Mouse (Mus musculus) neural tube, embryonic 13.5 days (tissue): ENCODE data around the gene Cd38. TPM values are rescaled to one million over a fixed set of nuclear protein-coding genes. Genes with fewer than 3 reads are reported as not detected.
A peak's percentile ranks its signal among the peaks of the same experiment; 100 is the strongest.
"Not testable (repeated sequence)": the region's sequence is repeated elsewhere in the genome, so short reads cannot be mapped to it uniquely, and the experiment has no call there.

ENCODE experiments used
- ATAC-seq: fragments of 200-750 bp; cut with Nextera tagmentation; 2 replicates; pipeline ENCODE4 v1.8.0; 2017; ENCODE audit warnings: low read depth, mild to moderate bottlenecking, moderate TSS enrichment, moderate library complexity
- H3K27ac ChIP-seq: fragments of 300-500 bp; sonication (generic); replicated peaks from 2 replicates; pipeline ENCODE4 v1.5.1; 2015; ENCODE audit warnings: moderate library complexity, mild to moderate bottlenecking, inconsistent platforms
- H3K27me3 ChIP-seq: fragments of 300-500 bp; sonication (generic); 2 replicates; pipeline ENCODE4 v1.6.1; 2015; ENCODE audit warnings: mild to moderate bottlenecking, inconsistent platforms
- H3K36me3 ChIP-seq: fragments of 300-500 bp; sonication (generic); 2 replicates; pipeline ENCODE4 v1.6.1; 2015; ENCODE audit warnings: mild to moderate bottlenecking, inconsistent platforms
- H3K4me1 ChIP-seq: fragments of 300-500 bp; sonication (generic); replicated peaks from 2 replicates; pipeline ENCODE4 v1.6.1; 2015; ENCODE audit warnings: inconsistent platforms
- H3K4me2 ChIP-seq: fragments of 300-500 bp; sonication (generic); 2 replicates; pipeline ENCODE4 v1.6.1; 2015; ENCODE audit warnings: inconsistent platforms, mild to moderate bottlenecking, moderate library complexity
- H3K4me3 ChIP-seq: fragments of 300-500 bp; sonication (generic); 2 replicates; pipeline ENCODE4 v1.5.1; 2015; ENCODE audit warnings: mild to moderate bottlenecking, inconsistent platforms
- H3K9ac ChIP-seq: fragments of 300-500 bp; sonication (generic); 2 replicates; pipeline ENCODE4 v1.6.1; 2015; ENCODE audit warnings: moderate library complexity, mild to moderate bottlenecking, inconsistent platforms
- H3K9me3 ChIP-seq: fragments of 300-500 bp; sonication (generic); 2 replicates; pipeline ENCODE4 v1.6.1; 2016; ENCODE audit warnings: inconsistent platforms
- WGBS: fragments of 180-500 bp; shearing (Covaris S2); methylation state at CpG from one replicate; pipeline ENCODE4 v1.1.7; 2015; 5-methylcytosine and 5-hydroxymethylcytosine counted together
- polyA plus RNA-seq: library from polyadenylated mRNA; unstranded; fragments of >200 nt; fragmentation: Nextera tagmentation; extraction: Ambion mirVana; gene quantifications from 2 replicates; pipeline ENCODE4 v1.2.1, GENCODE M21; 2015

Cd38 gene
- polyA plus RNA-seq, 1 experiment from 2014 or later: 4.8 TPM

- Histone ChIP-seq H3K4me1 (no peaks in the 10 kb centered on the region), H3K9ac (no peak overlapping the region), H3K4me2 (no peak overlapping the region), H3K27me3 (no peaks in the 10 kb centered on the region), H3K4me3 (no peak overlapping the region), H3K27ac (no peak overlapping the region), H3K9me3 (no peaks in the 10 kb centered on the region), H3K36me3 (no peaks in the 10 kb centered on the region)
- no peak for ATAC-seq
- 95% methylated on average over 6 of the region's 6 CpGs for WGBS
Observed at GRCm38 (mm10) chr5:43910006-43910405, 41.7 kb downstream of the Cd38 start.

GRCm38 (mm10) chr5:43912844-43913243, 44.5 kb downstream of the Cd38 start, which contains the start of gene Gm7879:
Gene Gm7879, plus strand, starts transcription at chr5:43913144.
- not testable (repeated sequence) for H3K27ac ChIP-seq, H3K9ac ChIP-seq, H3K4me3 ChIP-seq, H3K36me3 ChIP-seq, H3K4me2 ChIP-seq, H3K4me1 ChIP-seq, ATAC-seq, H3K27me3 ChIP-seq, H3K9me3 ChIP-seq
- 92% methylated on average over 4 of the region's 4 CpGs for WGBS

- no peak for ATAC-seq
- Histone ChIP-seq H3K9me3 (no peaks in the 10 kb centered on the region), H3K27me3 (no peaks in the 10 kb centered on the region), H3K4me2 (no peak overlapping the region), H3K36me3 (no peaks in the 10 kb centered on the region), H3K4me1 (no peaks in the 10 kb centered on the region), H3K9ac (no peak overlapping the region), H3K4me3 (no peak overlapping the region), H3K27ac (no peak overlapping the region)
- 96% methylated on average over 4 of the region's 4 CpGs for WGBS
Observed at GRCm38 (mm10) chr5:43915261-43915886, 47.0 kb downstream of the Cd38 start.

- Histone ChIP-seq H3K4me3 (no peak overlapping the region), H3K4me2 (no peak overlapping the region), H3K4me1 (no peaks in the 10 kb centered on the region), H3K27ac (no peak overlapping the region), H3K27me3 (no peaks in the 10 kb centered on the region), H3K9ac (no peak overlapping the region), H3K36me3 (no peaks in the 10 kb centered on the region), H3K9me3 (no peaks in the 10 kb centered on the region)
- ATAC-seq: no peak
- WGBS: 93% methylated on average over 11 of the region's 11 CpGs
Observed at GRCm38 (mm10) chr5:43921877-43922276, 53.5 kb downstream of the Cd38 start.

GRCm38 (mm10) chr5:43923933-43924332, 55.6 kb downstream of the Cd38 start:
- Histone ChIP-seq H3K4me2 (no peak overlapping the region), H3K9me3 (no peaks in the 10 kb centered on the region), H3K36me3 (no peaks in the 10 kb centered on the region), H3K4me3 (no peak overlapping the region), H3K27me3 (no peaks in the 10 kb centered on the region), H3K9ac (no peak overlapping the region), H3K27ac (no peak overlapping the region), H3K4me1 (no peaks in the 10 kb centered on the region)
- no peak for ATAC-seq
- 36% methylated on average over 4 of the region's 4 CpGs for WGBS

- ATAC-seq: no peak
- H3K36me3 ChIP-seq: no peaks in the 10 kb centered on the region
- no peak overlapping the region for H3K27ac ChIP-seq
- no peak overlapping the region for H3K4me3 ChIP-seq
- no peaks in the 10 kb centered on the region for H3K27me3 ChIP-seq
- H3K9ac ChIP-seq: no peak overlapping the region
- H3K9me3 ChIP-seq: no peaks in the 10 kb centered on the region
- no peak overlapping the region for H3K4me2 ChIP-seq
- H3K4me1 ChIP-seq: no peaks in the 10 kb centered on the region
Observed at GRCm38 (mm10) chr5:43927729-43928128, 59.4 kb downstream of the Cd38 start.

- Histone ChIP-seq H3K4me2 (no peak overlapping the region), H3K4me3 (no peak overlapping the region), H3K27me3 (no peaks in the 10 kb centered on the region), H3K36me3 (no peaks in the 10 kb centered on the region), H3K9ac (no peak overlapping the region), H3K9me3 (no peaks in the 10 kb centered on the region), H3K27ac (no peak overlapping the region), H3K4me1 (no peaks in the 10 kb centered on the region)
- no peak for ATAC-seq
- WGBS: 52% methylated on average over 2 of the region's 2 CpGs
Observed at GRCm38 (mm10) chr5:43933269-43933668, 64.9 kb downstream of the Cd38 start.

GRCm38 (mm10) chr5:43947330-43947977, 79.1 kb downstream of the Cd38 start:
- H3K27ac ChIP-seq: no peak overlapping the region
- H3K36me3 ChIP-seq: no peaks in the 10 kb centered on the region
- peak overlapping the region; percentile 70 for H3K4me2 ChIP-seq
- peaks cover 19% of the 10 kb centered on the region for H3K4me1 ChIP-seq
- H3K9ac ChIP-seq: peak overlapping the region; percentile 22; the same call in 1 of the 2 replicates
- no peaks in the 10 kb centered on the region for H3K9me3 ChIP-seq
- 37% methylated on average over 9 of the region's 9 CpGs for WGBS
- H3K27me3 ChIP-seq: peaks cover 3% of the 10 kb centered on the region; the same call in 1 of the 2 replicates
- ATAC-seq: no peak; the same call in 1 of the 2 replicates
- peak overlapping the region; percentile 35 for H3K4me3 ChIP-seq

DNA sequence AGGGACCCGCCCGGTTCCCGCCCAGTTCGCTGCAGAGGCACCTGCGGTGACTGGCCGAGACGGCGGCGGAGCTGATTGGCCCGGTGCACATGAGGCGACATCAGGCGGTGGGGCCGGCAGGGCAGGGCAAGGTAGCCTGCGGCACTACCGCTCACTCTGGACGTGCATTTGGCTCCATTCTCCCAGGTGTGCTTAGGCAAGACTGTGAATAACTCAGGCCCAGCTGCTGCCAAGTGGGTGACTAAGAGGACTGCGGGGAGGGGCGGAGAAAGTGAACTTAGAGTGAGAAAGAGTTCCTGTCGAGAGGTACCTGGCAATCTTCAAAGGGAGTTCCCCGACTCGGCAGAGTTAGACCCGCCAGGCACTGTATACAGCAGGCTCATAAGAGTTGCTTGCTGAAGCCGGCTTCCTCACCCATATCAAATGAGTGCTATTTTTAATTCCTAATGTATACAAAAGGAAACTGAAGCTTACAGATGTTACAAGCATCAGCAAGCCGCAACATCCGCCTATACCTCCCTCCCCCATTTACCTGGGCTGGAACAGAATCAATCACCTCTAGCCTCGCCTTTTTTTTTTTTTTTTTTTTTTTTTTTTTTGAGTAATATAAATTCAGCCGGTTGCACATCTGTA, 79.9 kb downstream of the Cd38 start:
- Histone ChIP-seq H3K9ac (peak overlapping the region; percentile 22; the same call in 1 of the 2 replicates), H3K9me3 (no peaks in the 10 kb centered on the region), H3K4me2 (peak overlapping the region; percentile 70), H3K27ac (no peak overlapping the region), H3K36me3 (no peaks in the 10 kb centered on the region), H3K27me3 (peaks cover 3% of the 10 kb centered on the region; the same call in 1 of the 2 replicates), H3K4me3 (peak overlapping the region; percentile 35), H3K4me1 (peaks cover 19% of the 10 kb centered on the region)
- 3% methylated on average over 27 of the region's 27 CpGs for WGBS
- ATAC-seq: peak; percentile 85

- H3K36me3 ChIP-seq: no peaks in the 10 kb centered on the region
- no peak overlapping the region; the same call in 1 of the 2 replicates for H3K9ac ChIP-seq
- 0 out of 2 replicates have a peak overlapping the region, but pooled peaks have one; percentile 23 for H3K27ac ChIP-seq
- WGBS: 8% methylated on average over 8 of the region's 8 CpGs
- peaks cover 19% of the 10 kb centered on the region for H3K4me1 ChIP-seq
- H3K9me3 ChIP-seq: no peaks in the 10 kb centered on the region
- peaks cover 3% of the 10 kb centered on the region; the same call in 1 of the 2 replicates for H3K27me3 ChIP-seq
- peak overlapping the region; percentile 70 for H3K4me2 ChIP-seq
- peak; percentile 71 for ATAC-seq
- H3K4me3 ChIP-seq: peak overlapping the region; percentile 35; the same call in 1 of the 2 replicates
Observed at GRCm38 (mm10) chr5:43948748-43949275, 80.5 kb downstream of the Cd38 start.

- no peaks in the 10 kb centered on the region for H3K36me3 ChIP-seq
- peaks cover 10% of the 10 kb centered on the region for H3K4me1 ChIP-seq
- no peak overlapping the region for H3K4me2 ChIP-seq
- peaks cover 2% of the 10 kb centered on the region; the same call in 1 of the 2 replicates for H3K27me3 ChIP-seq
- H3K9me3 ChIP-seq: no peaks in the 10 kb centered on the region
- no peak overlapping the region for H3K9ac ChIP-seq
- ATAC-seq: no peak
- 77% methylated on average over 1 of the region's 1 CpGs for WGBS
- no peak overlapping the region for H3K4me3 ChIP-seq
- no peak overlapping the region for H3K27ac ChIP-seq
Observed at GRCm38 (mm10) chr5:43953241-43953640, 84.9 kb downstream of the Cd38 start.

DNA sequence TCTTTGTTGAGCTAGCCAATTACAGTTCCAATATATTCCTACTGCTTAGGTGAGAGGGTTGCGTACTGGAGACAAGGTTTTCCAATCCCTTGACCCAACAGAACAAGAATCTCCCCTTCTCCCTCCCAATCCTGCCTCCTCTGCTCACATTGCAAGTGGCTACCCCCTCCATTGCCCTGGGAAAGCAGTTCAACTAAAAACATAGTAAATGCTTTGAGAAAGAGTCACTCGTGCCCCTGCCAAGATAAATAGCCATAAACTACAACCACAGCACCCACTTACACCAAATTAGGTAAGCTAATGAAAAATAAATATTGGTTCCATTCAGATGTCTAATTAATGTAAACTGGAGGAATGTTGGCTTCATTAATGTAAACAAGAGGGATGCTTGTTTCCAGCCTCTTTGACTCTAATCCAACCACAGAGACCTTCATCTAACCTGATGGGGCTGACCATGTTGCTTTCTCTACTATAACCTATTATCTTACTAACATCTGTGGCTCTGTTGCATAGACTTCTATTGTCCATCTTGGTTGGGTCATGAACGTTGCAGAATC, 91.6 kb downstream of the Cd38 start:
- ATAC-seq: no peak
- Histone ChIP-seq H3K9ac (no peak overlapping the region), H3K27me3 (no peaks in the 10 kb centered on the region), H3K27ac (no peak overlapping the region), H3K4me1 (no peaks in the 10 kb centered on the region), H3K36me3 (no peaks in the 10 kb centered on the region), H3K9me3 (no peaks in the 10 kb centered on the region), H3K4me2 (no peak overlapping the region), H3K4me3 (no peak overlapping the region)
- WGBS: 75% methylated on average over 3 of the region's 3 CpGs
